Mouse (Mus musculus) embryonic fibroblast, embryonic 13.5 days (primary cell): ENCODE data around the gene Il1a.

Experiments
- CTCF ChIP-seq: IDR thresholded peaks from 2 replicates; pipeline ENCODE4 v1.5.1; 2011; ENCODE audit warnings: mild to moderate bottlenecking, control low read depth, low read length, moderate library complexity, borderline replicate concordance; ENCODE audit not compliant: insufficient read depth
- POLR2A ChIP-seq: IDR thresholded peaks from 2 replicates; pipeline ENCODE4 v1.6.1; 2011; ENCODE audit warnings: low read depth, mild to moderate bottlenecking, control low read depth, low read length, moderate library complexity

DNA sequence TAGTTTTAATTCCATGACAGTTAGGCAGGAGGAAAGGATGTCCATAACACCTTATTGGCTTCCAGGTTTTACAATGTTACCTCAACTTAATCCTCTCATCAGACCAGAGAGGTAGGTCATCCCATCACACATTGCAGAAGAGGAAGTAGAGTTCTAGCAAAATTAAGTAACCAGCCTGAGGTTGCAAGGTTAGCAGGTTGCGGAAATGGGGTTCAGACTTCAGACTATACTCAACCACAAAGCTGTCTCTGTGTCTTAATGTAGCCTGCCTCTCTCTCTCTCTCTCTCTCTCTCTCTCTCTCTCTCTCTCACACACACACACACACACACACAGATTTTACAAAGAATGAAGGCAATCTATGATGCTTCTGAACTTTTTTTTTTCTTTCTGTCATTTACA, 4.2 kb upstream of the Il1a start:
- TF ChIP-seq POLR2A (no peak), CTCF (no peak)
